Mouse (Mus musculus): ENCODE results near the gene Cacfd1. TPM values are rescaled to one million over a fixed set of nuclear protein-coding genes. Genes with fewer than 3 reads are reported as not detected.

Gene Cacfd1
- polyA plus RNA-seq, 1 experiment from 2014 or later, result 90.7 TPM

DNA sequence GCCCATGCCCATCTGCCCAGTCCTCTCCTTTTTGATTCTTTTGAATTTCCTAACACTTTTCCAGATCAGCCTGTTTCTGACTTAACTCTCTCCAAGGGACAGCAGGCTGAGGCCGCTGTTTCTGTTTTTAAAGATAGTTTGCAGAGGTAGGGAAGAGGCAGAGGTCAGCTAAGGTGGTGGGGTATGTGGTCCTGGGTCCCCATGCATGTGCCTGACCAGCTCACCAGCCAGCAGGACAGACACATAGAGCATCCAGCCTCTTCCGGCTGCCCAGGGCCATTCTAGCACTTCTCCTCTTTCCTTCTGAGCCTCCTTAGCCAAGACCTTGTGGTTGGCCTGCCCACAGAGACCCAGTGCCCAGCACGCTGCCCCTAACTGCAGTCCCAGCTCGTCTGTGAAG, 48.5 kb downstream of the Cacfd1 start:
- Histone ChIP-seq H3K9me3 (replicated peaks) (no peaks in the 10 kb centered on the region), H3K27me3 (ENCODE audit: low read depth, poor library complexity, severe bottlenecking) (peaks cover 19% of the 10 kb centered on the region), H3K36me3 (no peaks in the 10 kb centered on the region), H3K4me3 (no peak overlapping the region), H3K27ac (replicated peaks) (no peak overlapping the region), H3K4me1 (0 out of 2 replicates have a peak, but pooled peaks cover 2% of the 10 kb centered on the region)
- DNase-seq (ENCODE audit: low spot score), result no peak
- WGBS, result 67% methylated on average over 4 of the region's 4 CpGs

GRCm38 (mm10) chr2:27058751-27059150, 49.0 kb downstream of the Cacfd1 start:
- Histone ChIP-seq H3K27me3 (ENCODE audit: low read depth, poor library complexity, severe bottlenecking) (peaks cover 19% of the 10 kb centered on the region), H3K4me3 (no peak overlapping the region), H3K36me3 (no peaks in the 10 kb centered on the region), H3K27ac (replicated peaks) (no peak overlapping the region), H3K9me3 (replicated peaks) (no peaks in the 10 kb centered on the region), H3K4me1 (0 out of 2 replicates have a peak, but pooled peaks cover 2% of the 10 kb centered on the region)
- WGBS, result 67% methylated on average over 12 of the region's 12 CpGs
- DNase-seq (ENCODE audit: low spot score), result no peak

- no peaks in the 10 kb centered on the region for H3K36me3 ChIP-seq
- 84% methylated on average over 9 of the region's 9 CpGs for WGBS
- no peak overlapping the region for H3K4me3 ChIP-seq
These were observed 49.5 kb downstream of the Cacfd1 start for GRCm38 (mm10) chr2:27059187-27059586.

DNA sequence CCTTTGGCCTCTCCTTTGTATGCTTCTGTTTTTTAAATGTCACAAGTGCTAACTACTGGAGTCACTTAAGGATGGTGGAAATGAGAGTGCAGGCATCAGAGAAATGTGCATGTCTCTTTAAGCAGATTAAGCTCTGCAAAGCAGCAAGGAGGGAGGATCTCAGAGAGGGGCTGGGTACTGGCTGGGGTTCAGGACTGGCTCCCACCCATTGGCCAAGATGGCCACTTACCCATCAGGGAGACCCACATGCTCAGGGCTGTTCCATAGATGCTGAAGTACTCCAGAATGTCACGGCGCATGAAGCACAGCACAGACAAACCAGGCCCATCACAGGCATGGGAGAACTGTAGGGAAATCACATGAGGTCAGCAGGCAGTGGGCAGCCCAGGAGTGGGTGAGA, 57.4 kb downstream of the Cacfd1 start:
- WGBS, result 85% methylated on average over 2 of the region's 2 CpGs
- Histone ChIP-seq H3K27ac (replicated peaks) (no peak overlapping the region), H3K9me3 (replicated peaks) (no peaks in the 10 kb centered on the region), H3K27me3 (ENCODE audit: low read depth, poor library complexity, severe bottlenecking) (no peaks in the 10 kb centered on the region), H3K4me1 (peaks cover 22% of the 10 kb centered on the region), H3K4me3 (no peak overlapping the region), H3K36me3 (no peaks in the 10 kb centered on the region)
- DNase-seq (ENCODE audit: low spot score), result no peak

More at GRCm38 (mm10) chr2:27059187-27059586, 49.5 kb downstream of the Cacfd1 start:
- Histone ChIP-seq H3K4me1 (0 out of 2 replicates have a peak, but pooled peaks cover 2% of the 10 kb centered on the region), H3K27me3 (ENCODE audit: low read depth, poor library complexity, severe bottlenecking) (peaks cover 19% of the 10 kb centered on the region), H3K9me3 (replicated peaks) (no peaks in the 10 kb centered on the region), H3K27ac (replicated peaks) (no peak overlapping the region)
- DNase-seq (ENCODE audit: low spot score), result no peak

- no peak for DNase-seq (ENCODE audit: low spot score)
- Histone ChIP-seq H3K4me3 (no peak overlapping the region), H3K27me3 (ENCODE audit: low read depth, poor library complexity, severe bottlenecking) (no peaks in the 10 kb centered on the region), H3K4me1 (peaks cover 22% of the 10 kb centered on the region), H3K36me3 (no peaks in the 10 kb centered on the region), H3K27ac (replicated peaks) (no peak overlapping the region), H3K9me3 (replicated peaks) (no peaks in the 10 kb centered on the region)
- WGBS, result 62% methylated on average over 2 of the region's 2 CpGs
These were observed 58.3 kb downstream of the Cacfd1 start for GRCm38 (mm10) chr2:27067996-27068395.

DNA sequence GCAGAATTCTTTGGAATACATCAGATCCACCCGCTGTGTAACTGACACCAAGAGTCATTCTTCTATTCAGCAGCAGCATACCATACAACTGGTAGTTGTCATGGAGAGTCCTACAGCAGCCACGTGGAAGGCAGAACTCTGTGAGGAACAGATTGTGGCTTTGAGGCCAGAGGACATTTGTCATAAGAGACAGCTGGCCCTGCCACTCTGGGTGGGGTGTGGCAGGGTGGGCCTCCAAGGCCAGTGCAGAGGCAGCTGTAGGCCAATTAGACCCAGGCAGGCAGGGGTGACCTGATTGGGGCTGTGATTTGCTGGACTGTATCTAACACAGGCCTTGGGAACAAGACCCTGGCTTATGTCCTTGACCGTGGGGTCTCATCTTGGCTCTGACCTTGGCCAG, 59.9 kb downstream of the Cacfd1 start:
- H3K4me3 ChIP-seq, result no peak overlapping the region
- H3K27ac ChIP-seq (replicated peaks), result peak overlapping the region; percentile 13; the same call in 1 of the 2 replicates
- H3K27me3 ChIP-seq (ENCODE audit: low read depth, poor library complexity, severe bottlenecking), result no peaks in the 10 kb centered on the region
- no peak for DNase-seq (ENCODE audit: low spot score)
- no peaks in the 10 kb centered on the region for H3K9me3 ChIP-seq (replicated peaks)
- 64% methylated on average over 3 of the region's 3 CpGs for WGBS
- H3K36me3 ChIP-seq, result no peaks in the 10 kb centered on the region
- H3K4me1 ChIP-seq, result peaks cover 22% of the 10 kb centered on the region

GRCm38 (mm10) chr2:27070247-27070813, 60.6 kb downstream of the Cacfd1 start:
- no peaks in the 10 kb centered on the region for H3K27me3 ChIP-seq (ENCODE audit: low read depth, poor library complexity, severe bottlenecking)
- 82% methylated on average over 2 of the region's 2 CpGs for WGBS
- peaks cover 22% of the 10 kb centered on the region for H3K4me1 ChIP-seq
- H3K9me3 ChIP-seq (replicated peaks), result no peaks in the 10 kb centered on the region
- H3K27ac ChIP-seq (replicated peaks), result 0 out of 2 replicates have a peak overlapping the region, but pooled peaks have one; percentile 13
- no peaks in the 10 kb centered on the region for H3K36me3 ChIP-seq
- no peak for DNase-seq (ENCODE audit: low spot score)
- no peak overlapping the region for H3K4me3 ChIP-seq

Other genes starting within 250 kb of the Cacfd1 start
- not detected in 2 replicates for gene Abo, start 144.9 kb upstream of the Cacfd1 start, polyA plus RNA-seq (2016; fragmentation: Nextera tagmentation; extraction: Ambion mirVana)
- 32.9 and 35.2 TPM in 2 replicates for gene Surf6, start 107.0 kb upstream of the Cacfd1 start, polyA plus RNA-seq (2016; fragmentation: Nextera tagmentation; extraction: Ambion mirVana)
- gene Med22, start 99.2 kb upstream of the Cacfd1 start, polyA plus RNA-seq (2016; fragmentation: Nextera tagmentation; extraction: Ambion mirVana), result 122 and 137 TPM in 2 replicates
- gene Rpl7a, start 99.2 kb upstream of the Cacfd1 start, polyA plus RNA-seq (2016; fragmentation: Nextera tagmentation; extraction: Ambion mirVana), result 595 and 683 TPM in 2 replicates
- gene Surf2, start 93.6 kb upstream of the Cacfd1 start, polyA plus RNA-seq (2016; fragmentation: Nextera tagmentation; extraction: Ambion mirVana), result 53.6 and 58.6 TPM in 2 replicates
- 47.8 and 53.0 TPM in 2 replicates for gene Surf1, start 93.4 kb upstream of the Cacfd1 start, polyA plus RNA-seq (2016; fragmentation: Nextera tagmentation; extraction: Ambion mirVana)
- gene Surf4, start 76.0 kb upstream of the Cacfd1 start, polyA plus RNA-seq (2016; fragmentation: Nextera tagmentation; extraction: Ambion mirVana), result 156 and 159 TPM in 2 replicates
- 0.05 and 0.06 TPM in 2 replicates for gene Stkld1, start 75.9 kb upstream of the Cacfd1 start, polyA plus RNA-seq (2016; fragmentation: Nextera tagmentation; extraction: Ambion mirVana)
- 52.6 and 57.7 TPM in 2 replicates for gene Rexo4, start 45.5 kb upstream of the Cacfd1 start, polyA plus RNA-seq (2016; fragmentation: Nextera tagmentation; extraction: Ambion mirVana)
- not detected in 2 replicates for gene Adamts13, start 36.5 kb upstream of the Cacfd1 start, polyA plus RNA-seq (2016; fragmentation: Nextera tagmentation; extraction: Ambion mirVana)
- 3.1 and 4.4 TPM in 2 replicates for gene Slc2a6, start 18.1 kb downstream of the Cacfd1 start, polyA plus RNA-seq (2016; fragmentation: Nextera tagmentation; extraction: Ambion mirVana)
- not detected in 2 replicates for gene Mymk, start 62.3 kb downstream of the Cacfd1 start, polyA plus RNA-seq (2016; fragmentation: Nextera tagmentation; extraction: Ambion mirVana)
- 4.8 and 6.3 TPM in 2 replicates for gene Adamtsl2, start 69.5 kb downstream of the Cacfd1 start, polyA plus RNA-seq (2016; fragmentation: Nextera tagmentation; extraction: Ambion mirVana)
- gene Fam163b, start 132.6 kb downstream of the Cacfd1 start, polyA plus RNA-seq (2016; fragmentation: Nextera tagmentation; extraction: Ambion mirVana), result 0.06 and 0.22 TPM in 2 replicates
- gene Dbh, start 155.3 kb downstream of the Cacfd1 start, polyA plus RNA-seq (2016; fragmentation: Nextera tagmentation; extraction: Ambion mirVana), result 1.1 TPM in 2 replicates
- 1.0 and 3.7 TPM in 2 replicates for gene Sardh, start 238.4 kb downstream of the Cacfd1 start, polyA plus RNA-seq (2016; fragmentation: Nextera tagmentation; extraction: Ambion mirVana)